In genomic region chr4:68535815-68536214, GRCm38 (mm10) we compare ENCODE assay signal across 17 mouse cellular contexts.
A peak's percentile ranks its signal among the peaks of the same experiment; 100 is the strongest.
DNase-seq lines count a peak whose midpoint lies in the region; ATAC-seq and TF ChIP-seq lines count a peak whose summit lies in the region.
"Had no signal": no experiment of that assay in that cellular context is flagged by ENCODE, and none has a peak within 500 bp of the region (broad histone marks: within the 10 kb centered on the region; RNA-seq: fewer than 3 reads in every experiment).

No protein-coding gene starts in this region.

- TF ChIP-seq CTCF in brain, embryonic 14.5 days (IDR thresholded peaks at IDR 0.05; ENCODE audit: borderline replicate concordance, extremely low read depth, insufficient read depth, insufficient read length): no peak
- no peak for TF ChIP-seq CTCF in gastrocnemius, adult 2 months (IDR thresholded peaks at IDR 0.05)

- intact Hi-C loops in gastrocnemius, adult 2 months (cut with DNase I): no loop called here

- no peak overlapping the region for H3K27ac ChIP-seq in midbrain, embryonic 12.5 days (replicated peaks)
- H3K27ac ChIP-seq in gastrocnemius, adult 2 months: no peak overlapping the region

- no peaks in the 10 kb centered on the region for H3K27me3 ChIP-seq in midbrain, embryonic 12.5 days
- H3K27me3 ChIP-seq: heart, embryonic 12.5 days had no signal

- H3K4me2 ChIP-seq in midbrain, embryonic 12.5 days (replicated peaks): no peak overlapping the region
- H3K4me2 ChIP-seq: heart, embryonic 12.5 days had no signal

- no peaks in the 10 kb centered on the region for H3K36me3 ChIP-seq in midbrain, embryonic 12.5 days
- H3K36me3 ChIP-seq: G1E; heart, embryonic 12.5 days had no signal

- no peak for TF ChIP-seq POLR2A in brain, embryonic 14.5 days (IDR thresholded peaks at IDR 0.05; ENCODE audit: borderline replicate concordance, extremely low read depth, insufficient read depth, insufficient read length, poor library complexity, severe bottlenecking)

- no peaks in the 10 kb centered on the region for H3K9me3 ChIP-seq in midbrain, embryonic 12.5 days
- H3K9me3 ChIP-seq: G1E; heart, embryonic 12.5 days had no signal

- H3K4me1 ChIP-seq in midbrain, embryonic 12.5 days: no peaks in the 10 kb centered on the region; the same call in 1 of the 2 replicates
- H3K4me1 ChIP-seq: heart, embryonic 12.5 days had no signal

- DNase-seq in heart, adult 11 months: peak; percentile 2
- DNase-seq in heart, adult 8-10 months (ENCODE audit: low spot score): no peak
- peak; percentile 28 for DNase-seq in NIH3T3 (ENCODE audit: low read depth)
- DNase-seq in brain, embryonic 14.5 days (ENCODE audit: low read depth): peak; percentile 37
- DNase-seq in gastrocnemius, adult 2 months: no peak
- DNase-seq in thymus, postnatal 4 days: no peak
- DNase-seq: adrenal gland, adult 2 months; cerebellum, adult 8-10 months; gastrocnemius, postnatal 25 days; heart, postnatal 36 days; kidney, postnatal 10 days; liver, postnatal 0 days; thymus, adult 2 months had no signal

- no peak overlapping the region for H3K4me3 ChIP-seq in midbrain, embryonic 12.5 days
- no peak overlapping the region for H3K4me3 ChIP-seq in gastrocnemius, adult 2 months
- H3K4me3 ChIP-seq: heart, embryonic 12.5 days had no signal

- WGBS in midbrain, embryonic 12.5 days: 23% methylated on average over 1 of the region's 1 CpGs

- H3K9ac ChIP-seq in midbrain, embryonic 12.5 days (replicated peaks): no peak overlapping the region
- H3K9ac ChIP-seq: heart, embryonic 12.5 days; liver, postnatal 0 days had no signal

- ATAC-seq in midbrain, embryonic 12.5 days (ENCODE audit: low FRiP score, low read depth): 0 out of 2 replicates have a peak, but pooled peaks have one; percentile 49
- ATAC-seq: intestine, postnatal 0 days; liver, postnatal 0 days had no signal

Comparison
In these comparisons a context has a peak if more than half of its experiments do, and no peak if none do; other contexts are left out.
1. DNase-seq: peak in heart, adult 11 months (single experiment), NIH3T3 (single experiment) and brain, embryonic 14.5 days (single experiment); none in heart, adult 8-10 months (single experiment), gastrocnemius, adult 2 months (single experiment) and thymus, postnatal 4 days (single experiment).